8 mouse cellular contexts compared by ENCODE assay signal in genomic region chr13:105053618-105054017, GRCm38 (mm10). TPM values are rescaled to one million over a fixed set of nuclear protein-coding genes. Genes with fewer than 3 reads are reported as not detected.
DNase-seq lines count a peak whose midpoint lies in the region; ATAC-seq and TF ChIP-seq lines count a peak whose summit lies in the region.

No protein-coding gene starts in this region.

- peak overlapping the region; percentile 81; the same call in 1 of the 2 replicates for H3K27ac ChIP-seq in embryonic facial prominence, embryonic 10.5 days (replicated peaks)
- no peak overlapping the region for H3K27ac ChIP-seq in heart, postnatal 0 days (ENCODE audit: low read depth)
- H3K27ac ChIP-seq in limb, embryonic 13.5 days: no peak overlapping the region

- H3K4me3 ChIP-seq in megakaryocyte, embryonic 14.5 days (replicated peaks): peak overlapping the region; percentile 96
- H3K4me3 ChIP-seq in embryonic facial prominence, embryonic 10.5 days: peak overlapping the region; percentile 72
- peak overlapping the region; percentile 71 for H3K4me3 ChIP-seq in heart, postnatal 0 days (ENCODE audit: low read depth, low read length)
- peak overlapping the region; percentile 62 for H3K4me3 ChIP-seq in limb, embryonic 13.5 days

- no peak for ATAC-seq in megakaryocyte, adult 5-6 weeks (ENCODE audit: poor library complexity, severe bottlenecking)
- peak; percentile 47 for ATAC-seq in heart, postnatal 0 days (ENCODE audit: insufficient read depth, low read depth)
- ATAC-seq in limb, embryonic 13.5 days (ENCODE audit: low FRiP score, low read depth): no peak; the same call in 1 of the 2 replicates

- peak overlapping the region; percentile 91 for H3K4me2 ChIP-seq in heart, postnatal 0 days (ENCODE audit: low read depth, low read length)
- H3K4me2 ChIP-seq in limb, embryonic 13.5 days (replicated peaks): peak overlapping the region; percentile 90

- no peak for TF ChIP-seq CTCF in heart, postnatal 0 days (IDR thresholded peaks at IDR 0.05; ENCODE audit: low read depth)

- peaks cover 50% of the 10 kb centered on the region for H3K4me1 ChIP-seq in megakaryocyte, embryonic 14.5 days
- peaks cover 15% of the 10 kb centered on the region for H3K4me1 ChIP-seq in embryonic facial prominence, embryonic 10.5 days
- H3K4me1 ChIP-seq in heart, postnatal 0 days (ENCODE audit: control insufficient read depth, insufficient read depth): peaks cover 11% of the 10 kb centered on the region; the same call in 1 of the 2 replicates
- no peaks in the 10 kb centered on the region for H3K4me1 ChIP-seq in limb, embryonic 13.5 days

- H3K9ac ChIP-seq in heart, postnatal 0 days (replicated peaks; ENCODE audit: low read depth, low read length): peak overlapping the region; percentile 45
- H3K9ac ChIP-seq in limb, embryonic 13.5 days: peak overlapping the region; percentile 71

- H3K27me3 ChIP-seq in megakaryocyte, embryonic 14.5 days (replicated peaks): peaks cover 33% of the 10 kb centered on the region
- peaks cover 49% of the 10 kb centered on the region for H3K27me3 ChIP-seq in embryonic facial prominence, embryonic 10.5 days (replicated peaks; ENCODE audit: low read depth, poor library complexity, severe bottlenecking)
- no peaks in the 10 kb centered on the region for H3K27me3 ChIP-seq in heart, postnatal 0 days (ENCODE audit: control insufficient read depth, insufficient read depth, low read length)
- H3K27me3 ChIP-seq in limb, embryonic 13.5 days: peaks cover 58% of the 10 kb centered on the region

- H3K9me3 ChIP-seq in megakaryocyte, embryonic 14.5 days: no peaks in the 10 kb centered on the region
- H3K9me3 ChIP-seq in embryonic facial prominence, embryonic 10.5 days: no peaks in the 10 kb centered on the region
- H3K9me3 ChIP-seq in heart, postnatal 0 days (replicated peaks; ENCODE audit: control insufficient read depth, low read length): no peaks in the 10 kb centered on the region
- no peaks in the 10 kb centered on the region for H3K9me3 ChIP-seq in limb, embryonic 13.5 days

- WGBS in embryonic facial prominence, embryonic 10.5 days: 1% methylated on average over 12 of the region's 12 CpGs
- WGBS in heart, postnatal 0 days: 3% methylated on average over 12 of the region's 12 CpGs
- WGBS in limb, embryonic 13.5 days: 2% methylated on average over 12 of the region's 12 CpGs

- no peak for TF ChIP-seq EP300 in heart, postnatal 0 days (IDR thresholded peaks at IDR 0.05; ENCODE audit: low read depth)

- no peaks in the 10 kb centered on the region for H3K36me3 ChIP-seq in megakaryocyte, embryonic 14.5 days (replicated peaks; ENCODE audit: low read length)
- H3K36me3 ChIP-seq in embryonic facial prominence, embryonic 10.5 days (replicated peaks): no peaks in the 10 kb centered on the region
- H3K36me3 ChIP-seq in heart, postnatal 0 days (replicated peaks; ENCODE audit: control insufficient read depth, insufficient read depth, low read length): no peaks in the 10 kb centered on the region
- H3K36me3 ChIP-seq in limb, embryonic 13.5 days: no peaks in the 10 kb centered on the region

- peak; percentile 26 for DNase-seq in embryonic facial prominence, embryonic 10.5 days (ENCODE audit: low spot score)
- peak; percentile 43 for DNase-seq in heart, postnatal 0 days (ENCODE audit: low spot score)
- peak; percentile 3 for DNase-seq in retina, postnatal 7 days (ENCODE audit: low read depth, low spot score)
- no peak for DNase-seq in thymus, postnatal 36 days
- DNase-seq in ovary, postnatal 10 days (ENCODE audit: low spot score): no peak

RNA-seq across cellular contexts. Expression of gene Rgs7bp, which starts 1.1 kb away (rescaled TPM):
- polyA plus RNA-seq in megakaryocyte, embryonic 14.5 days (2012; ENCODE audit: insufficient read depth, low replicate concordance): 0.17 TPM in 1 of 2 replicates, not detected in the other
- 0.02 and 0.18 TPM in 2 replicates for total RNA-seq in megakaryocyte, adult 5-6 weeks (2015)
- total RNA-seq in megakaryocyte, adult 5-6 weeks (2017): 0.04 and 0.07 TPM in 2 replicates
- polyA plus RNA-seq in embryonic facial prominence, embryonic 10.5 days (2016; fragmentation: Nextera tagmentation; extraction: Ambion mirVana): 0.73 and 0.91 TPM in 2 replicates
- total RNA-seq in heart, postnatal 0 days (2014; rRNA removed; ENCODE audit: low replicate concordance): 1.8 and 2.6 TPM in 2 replicates
- polyA plus RNA-seq in heart, postnatal 0 days (2015; fragmentation: Nextera tagmentation; extraction: Ambion mirVana): 2.7 and 3.1 TPM in 2 replicates
- polyA plus RNA-seq in limb, embryonic 13.5 days (2015; fragmentation: Nextera tagmentation; extraction: Ambion mirVana): 2.0 and 2.1 TPM in 2 replicates

RNA-seq across cellular contexts. Expression of gene 4933425L06Rik, which starts 28.3 kb away (rescaled TPM):
- not detected in 2 replicates for polyA plus RNA-seq in megakaryocyte, embryonic 14.5 days (2012; ENCODE audit: insufficient read depth, low replicate concordance)
- not detected in 2 replicates for total RNA-seq in megakaryocyte, adult 5-6 weeks (2015)
- not detected in 2 replicates for total RNA-seq in megakaryocyte, adult 5-6 weeks (2017)
- not detected in 2 replicates for polyA plus RNA-seq in embryonic facial prominence, embryonic 10.5 days (2016; fragmentation: Nextera tagmentation; extraction: Ambion mirVana)
- not detected in 2 replicates for total RNA-seq in heart, postnatal 0 days (2014; rRNA removed; ENCODE audit: low replicate concordance)
- not detected in 2 replicates for polyA plus RNA-seq in heart, postnatal 0 days (2015; fragmentation: Nextera tagmentation; extraction: Ambion mirVana)
- polyA plus RNA-seq in limb, embryonic 13.5 days (2015; fragmentation: Nextera tagmentation; extraction: Ambion mirVana): not detected in 2 replicates

Comparison
In these comparisons a context has a peak if more than half of its experiments do, and no peak if none do; other contexts are left out.
1. DNase-seq: peak in embryonic facial prominence, embryonic 10.5 days (single experiment), heart, postnatal 0 days (single experiment) and retina, postnatal 7 days (single experiment); none in thymus, postnatal 36 days (0 of 2) and ovary, postnatal 10 days (single experiment).
2. Peak in every context shown above with its lines, with median percentiles within 50 percentile points of each other: H3K4me3 ChIP-seq.